Mouse (Mus musculus) kidney, adult 18-20 months (tissue): Measurements from ENCODE around the gene Mydgf.

Experiments
- DNase-seq: peaks from one replicate; pipeline ENCODE4 v3.0.0; 2021

Gene Mydgf

GRCm38 (mm10) chr17:56183658-56184103 is at the start of gene Mydgf:
Gene Mydgf (minus strand): TSS chr17:56183920.
- peak; percentile 95 for DNase-seq

DNA sequence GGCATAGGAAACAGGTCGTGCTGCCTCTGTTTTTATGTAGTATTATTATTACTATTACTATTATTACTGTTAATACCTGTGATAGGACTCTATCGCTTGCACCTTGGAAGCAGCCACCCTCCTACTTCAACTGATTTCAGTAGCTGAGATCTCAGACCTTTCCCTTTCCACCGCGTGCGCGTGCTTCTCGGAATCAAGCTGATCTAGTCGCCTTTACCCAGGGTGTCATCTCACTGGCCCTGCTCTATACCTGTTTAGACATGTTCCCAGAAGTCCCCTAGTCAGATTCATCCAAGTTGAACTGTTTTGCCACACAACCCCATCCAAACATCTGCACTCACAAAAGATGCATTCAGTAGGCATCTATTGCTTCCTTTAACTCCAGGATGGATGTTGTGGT is 49.7 kb upstream of the Mydgf start:
- DNase-seq = no peak

- no peak for DNase-seq
Observed at GRCm38 (mm10) chr17:56229943-56230342, 46.2 kb upstream of the Mydgf start.

DNA sequence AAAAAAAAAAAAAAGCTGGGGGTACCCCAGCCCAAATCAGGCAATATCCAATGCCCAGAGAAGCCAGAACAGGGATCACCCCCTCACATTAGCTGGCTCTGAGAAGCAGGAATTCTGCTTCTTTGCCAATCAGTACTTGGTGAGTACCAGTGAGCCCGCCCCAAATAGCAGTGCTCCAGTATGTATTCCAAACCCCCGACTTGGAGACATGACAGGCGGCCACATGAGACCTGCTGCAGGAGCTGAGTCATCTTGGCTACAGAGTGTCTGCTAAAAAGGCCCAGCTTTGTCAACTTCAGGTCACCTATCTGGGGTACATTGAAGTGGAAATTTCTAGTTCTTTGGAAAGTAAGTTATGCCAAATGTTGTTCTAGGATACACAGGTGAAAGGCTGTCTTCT is 42.8 kb upstream of the Mydgf start:
- DNase-seq = no peak

DNA sequence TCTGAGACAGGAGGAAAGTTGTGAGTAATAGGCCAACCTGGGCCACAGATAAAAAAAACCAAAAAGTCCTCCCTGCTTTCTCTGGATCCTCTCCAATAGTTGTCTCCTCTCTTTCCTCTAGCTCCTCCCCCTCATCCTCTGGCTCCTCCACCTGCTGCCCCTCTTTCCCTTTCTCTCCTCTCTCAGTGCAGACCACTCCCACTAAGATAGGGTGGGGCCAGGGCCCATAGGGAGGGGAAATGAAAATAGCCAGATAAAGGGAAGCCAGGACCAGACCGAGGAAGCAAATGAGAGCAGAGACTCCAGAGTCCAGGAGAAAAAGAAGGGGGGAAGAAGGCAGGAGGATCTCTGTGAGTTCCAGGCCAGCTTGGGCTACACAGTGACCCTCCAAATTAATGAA is 41.2 kb upstream of the Mydgf start:
- DNase-seq = no peak

DNA sequence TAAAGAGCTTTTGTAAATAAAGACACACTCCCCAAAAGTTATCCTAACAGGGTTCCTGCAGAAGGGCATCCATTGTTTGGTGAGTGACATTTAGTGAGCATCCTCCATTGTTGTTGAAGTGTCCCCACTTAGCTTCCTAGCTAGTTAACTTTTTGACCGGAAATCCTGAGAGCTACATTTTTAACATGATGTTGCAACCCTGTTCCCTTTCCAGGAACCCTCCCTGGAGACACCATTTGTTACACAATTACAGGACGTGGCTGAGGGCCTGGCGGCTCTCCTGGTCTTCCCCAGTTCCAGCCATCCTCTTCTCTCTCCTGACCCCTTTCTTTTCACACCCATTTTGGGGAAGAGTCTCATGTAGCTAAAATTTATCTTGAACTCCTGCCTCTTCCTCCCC is 36.1 kb upstream of the Mydgf start:
- DNase-seq = peak; percentile 50

DNA sequence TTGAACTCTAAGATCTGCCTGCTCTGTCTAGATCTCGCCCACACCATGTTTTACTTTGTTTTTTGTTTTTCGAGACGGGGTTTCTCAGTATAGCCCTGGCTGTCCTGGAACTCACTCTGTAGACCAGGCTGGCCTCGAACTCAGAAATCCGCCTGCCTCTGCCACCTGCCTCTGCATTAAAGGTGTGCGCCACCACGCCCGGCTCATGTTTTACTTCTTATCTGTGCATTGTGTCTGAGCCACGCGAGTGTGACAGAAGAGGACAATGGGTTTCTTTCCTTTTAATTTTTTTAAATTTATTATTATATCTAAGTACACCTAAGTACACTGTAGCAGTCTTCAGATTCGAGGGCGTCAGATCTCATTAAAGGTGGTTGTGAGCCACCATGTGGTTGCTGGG is 35.5 kb upstream of the Mydgf start:
- DNase-seq = no peak

GRCm38 (mm10) chr17:56218377-56219191 is 34.9 kb upstream of the Mydgf start, which contains the start of gene Dpp9:
Gene Dpp9 (minus strand): TSS chr17:56218905.
- DNase-seq = peak; percentile 88

GRCm38 (mm10) chr17:56217670-56218069 is 34.0 kb upstream of the Mydgf start:
- DNase-seq = no peak

DNA sequence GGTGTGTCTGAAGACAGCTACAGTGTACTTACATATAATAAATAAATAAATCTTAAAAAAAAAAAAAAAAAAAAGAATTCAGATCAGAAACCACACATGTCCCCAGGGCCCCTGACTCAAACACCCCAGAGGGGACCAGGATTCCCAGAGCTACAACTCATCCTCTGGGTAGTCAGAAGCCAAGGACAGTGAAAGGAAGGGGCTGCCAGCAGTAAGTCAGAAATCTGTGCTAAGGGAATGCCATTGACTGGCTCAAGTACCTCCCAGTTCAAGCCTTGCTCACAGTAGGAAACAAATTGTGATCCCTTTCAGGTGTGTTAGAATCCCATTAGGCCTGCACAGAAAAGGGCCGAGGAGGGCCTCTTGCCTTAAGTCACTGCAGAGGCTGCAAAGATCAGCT is 30.5 kb upstream of the Mydgf start:
- DNase-seq = no peak

DNA sequence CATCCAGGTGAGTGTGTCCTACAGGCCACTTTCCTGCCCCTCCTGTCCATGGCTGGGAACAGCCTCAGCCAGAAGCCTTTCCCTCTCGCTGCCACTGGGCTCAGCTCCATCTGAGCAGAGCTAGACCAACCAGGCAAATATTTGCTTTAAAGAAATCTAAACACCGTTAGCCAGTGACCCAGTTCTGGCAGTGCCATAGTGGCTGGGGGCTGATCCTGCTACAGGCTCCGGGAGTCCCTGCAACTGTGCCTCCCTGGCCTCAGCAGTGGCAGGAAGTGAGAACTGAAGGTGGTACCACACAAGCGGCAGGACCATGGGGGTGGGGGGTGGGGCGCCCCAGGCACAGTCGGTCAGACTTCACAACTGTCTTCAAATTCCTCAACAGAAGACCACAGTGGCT is 29.0 kb upstream of the Mydgf start:
- no peak for DNase-seq

- DNase-seq = no peak
Observed at GRCm38 (mm10) chr17:56211090-56211489, 27.4 kb upstream of the Mydgf start.

DNA sequence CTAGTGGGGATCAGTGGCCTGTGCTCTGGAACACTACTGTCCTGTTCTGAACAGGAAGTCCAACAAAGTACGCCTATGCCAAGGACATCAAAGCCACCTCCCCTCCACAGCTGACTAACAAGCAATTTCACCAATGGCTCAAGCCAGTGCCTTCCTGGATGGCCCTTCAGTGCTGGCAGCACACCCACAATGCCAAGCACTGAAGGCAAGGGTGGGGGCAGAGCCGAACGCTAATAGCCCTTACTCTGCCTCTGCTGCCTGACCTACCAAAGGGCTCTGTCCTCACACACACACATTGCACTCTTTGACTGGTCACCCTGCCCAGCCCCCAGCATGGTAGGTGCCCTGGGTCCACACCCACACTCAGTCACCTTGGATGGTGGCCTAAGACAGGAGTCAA is 25.1 kb upstream of the Mydgf start:
- no peak for DNase-seq

DNA sequence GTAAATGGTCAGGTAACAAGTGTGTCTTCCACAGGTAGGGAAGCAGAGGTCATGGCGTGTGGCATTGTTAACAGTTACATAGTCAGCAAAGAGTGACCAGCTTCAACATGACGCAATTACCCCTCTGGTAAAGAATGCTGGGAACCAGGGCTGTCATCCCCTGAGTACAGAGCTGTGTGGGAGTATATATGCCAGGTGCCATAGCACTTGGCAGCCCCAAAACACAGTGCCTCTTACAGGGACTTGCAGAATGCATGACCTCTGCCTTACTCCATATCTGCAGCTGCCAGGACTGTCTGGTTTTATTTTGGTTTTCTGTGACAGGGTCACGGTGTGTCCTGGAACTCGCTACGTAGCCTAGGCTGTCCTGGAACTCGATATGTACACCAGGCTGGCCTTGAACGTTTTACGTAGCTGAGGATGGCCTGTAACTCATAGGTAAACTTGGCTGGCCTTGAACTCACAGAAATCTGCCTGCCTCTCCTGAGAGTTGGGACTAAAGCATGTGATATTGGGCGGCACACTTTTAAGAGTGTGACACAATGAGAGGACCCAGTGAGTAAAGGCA is 24.3 kb upstream of the Mydgf start:
- DNase-seq = no peak

- no peak for DNase-seq
Observed at GRCm38 (mm10) chr17:56206986-56207674, 23.4 kb upstream of the Mydgf start.

DNA sequence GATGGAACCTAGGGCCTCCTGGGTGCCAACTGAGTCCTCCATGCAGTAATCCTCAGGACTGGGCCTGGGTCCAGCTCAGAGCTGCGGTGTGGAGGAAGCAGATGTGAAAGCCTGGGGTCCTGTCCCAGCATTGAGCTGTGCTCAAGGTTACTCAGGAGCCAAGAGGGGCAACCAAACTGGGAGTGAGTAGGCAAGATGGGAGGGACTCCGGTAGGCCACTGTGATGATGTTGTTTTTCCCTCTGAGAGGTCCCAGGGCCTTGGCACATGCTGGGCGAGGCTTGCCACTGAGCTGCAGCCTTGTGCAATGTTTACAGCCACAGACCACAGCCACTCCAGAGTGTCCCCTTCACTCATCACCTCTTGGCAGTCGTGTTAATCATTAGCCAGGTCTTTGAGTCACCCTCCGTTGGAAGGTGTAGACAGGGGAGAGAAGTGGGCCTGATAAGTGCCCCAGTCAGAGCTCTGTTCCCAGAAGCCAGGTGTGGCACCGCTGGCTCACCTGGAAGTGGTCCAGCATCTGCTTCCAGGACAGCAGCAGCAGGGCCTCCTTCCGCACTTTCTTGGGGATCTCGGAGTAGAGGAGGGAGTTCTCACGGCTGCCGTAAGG is 22.7 kb upstream of the Mydgf start:
- DNase-seq = no peak

GRCm38 (mm10) chr17:56203729-56204128 is 20.0 kb upstream of the Mydgf start:
- DNase-seq = no peak

DNA sequence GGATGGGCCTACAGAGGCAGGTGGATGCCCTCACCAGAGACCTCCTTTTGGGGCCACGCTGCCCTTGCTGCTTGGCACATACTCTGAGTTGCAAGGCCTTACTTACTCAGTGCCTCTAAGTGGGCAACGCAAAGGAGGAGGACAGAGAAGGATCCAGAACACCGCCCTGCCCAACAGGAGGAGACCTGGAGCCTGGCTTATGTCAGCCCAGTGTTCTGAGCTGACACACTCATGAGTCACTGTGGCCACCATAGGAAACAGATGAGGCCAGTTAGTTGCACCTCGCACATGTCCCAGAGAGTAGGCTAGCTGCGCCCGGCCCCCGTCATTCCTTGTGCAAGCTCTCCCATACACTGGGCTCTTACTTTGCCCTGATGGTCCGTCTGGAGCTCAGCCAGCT is 18.8 kb upstream of the Mydgf start:
- DNase-seq = no peak

GRCm38 (mm10) chr17:56201642-56202041 is 17.9 kb upstream of the Mydgf start:
- DNase-seq = no peak

DNA sequence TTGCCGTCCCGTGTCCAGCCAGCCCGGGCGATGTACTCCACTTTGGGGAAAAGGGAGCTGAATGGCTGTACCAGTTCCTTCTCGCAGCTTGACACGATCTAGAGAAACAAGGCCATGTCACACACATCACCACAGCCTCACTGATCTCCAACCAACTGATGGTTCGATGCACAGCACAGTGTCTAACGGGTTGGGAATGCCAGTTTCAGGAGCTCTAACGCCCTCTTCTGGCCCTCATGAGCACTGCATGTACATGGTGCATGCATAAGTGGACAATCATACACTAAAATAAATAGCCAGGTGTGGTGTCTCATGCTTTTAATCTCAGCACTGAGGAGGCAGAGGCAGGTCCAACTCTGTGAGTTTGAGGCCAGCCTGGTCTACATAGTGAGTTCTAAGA is 16.9 kb upstream of the Mydgf start:
- no peak for DNase-seq

GRCm38 (mm10) chr17:56196860-56197259 is 13.1 kb upstream of the Mydgf start:
- peak; percentile 21 for DNase-seq

DNA sequence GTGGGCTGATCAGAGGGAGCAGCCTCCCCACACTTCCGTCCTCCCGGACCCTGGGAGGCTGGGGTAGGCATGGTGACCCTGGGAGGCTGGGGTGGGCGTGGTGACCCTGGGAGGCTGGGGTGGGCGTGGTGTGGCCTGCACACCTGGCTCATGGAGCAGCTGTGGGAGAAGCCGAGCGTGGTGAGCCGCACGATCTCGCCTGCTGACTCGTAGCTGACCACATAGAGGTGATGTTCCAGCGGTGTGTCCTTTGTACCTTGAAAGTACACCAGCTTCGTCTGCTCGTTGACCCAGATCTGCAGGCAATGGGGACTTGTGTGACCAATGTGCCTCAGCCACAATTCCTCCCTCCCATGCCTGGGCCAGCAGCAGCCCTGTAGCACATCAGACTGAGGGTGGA is 11.0 kb upstream of the Mydgf start:
- DNase-seq = no peak

DNA sequence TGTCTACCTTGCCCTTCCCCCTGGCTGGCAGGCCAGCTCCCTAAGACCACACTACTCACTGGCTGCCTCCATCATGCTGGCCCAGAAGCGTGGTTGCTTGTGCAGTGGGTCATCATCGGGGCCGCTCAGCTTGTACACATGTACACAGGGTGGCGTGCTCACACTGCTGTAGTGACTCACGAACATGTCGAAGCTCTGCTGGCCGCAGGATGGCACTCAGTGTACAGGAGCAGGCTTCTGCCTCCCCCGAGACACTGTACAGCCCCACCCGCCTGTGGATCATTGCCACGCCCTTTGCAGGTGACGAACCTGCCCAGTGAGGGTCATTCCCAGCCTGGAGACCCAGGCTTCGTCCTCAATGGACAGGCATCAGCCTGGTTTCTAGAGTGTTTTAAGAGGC is 10.6 kb upstream of the Mydgf start:
- no peak for DNase-seq

DNA sequence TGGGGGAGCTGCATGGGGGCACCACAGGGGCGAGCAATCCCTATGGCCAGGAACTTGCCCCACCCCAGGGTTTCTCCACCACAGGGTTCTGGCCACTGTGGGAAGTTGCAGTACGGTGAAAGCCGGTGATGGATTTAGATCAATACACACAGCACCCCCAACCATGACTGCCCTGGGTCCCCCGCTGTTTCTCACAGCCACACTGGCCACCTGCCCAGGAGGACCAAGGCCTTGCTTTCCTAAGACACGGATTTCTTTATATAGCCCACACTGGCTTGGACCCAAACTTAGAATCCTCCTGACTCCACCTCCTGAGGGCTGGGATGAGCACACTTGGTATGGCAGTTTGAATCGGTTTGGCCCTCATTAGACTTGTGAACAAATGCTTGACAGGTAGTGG is 7.5 kb upstream of the Mydgf start:
- no peak for DNase-seq
